Mouse (Mus musculus) hindbrain, embryonic 12.5 days (tissue): ENCODE measurements around the gene Dhx40. TPM values are rescaled to one million over a fixed set of nuclear protein-coding genes. Genes with fewer than 3 reads are reported as not detected.

Source experiments
- ATAC-seq: fragments of 200-750 bp; cut with Nextera tagmentation; 2 replicates; pipeline ENCODE4 v1.8.0; 2017; ENCODE audit warnings: moderate TSS enrichment; ENCODE audit not compliant: low FRiP score
- H3K27ac ChIP-seq: fragments of 300-500 bp; sonication (generic); 2 replicates; pipeline ENCODE4 v1.5.1; 2016; ENCODE audit warnings: mild to moderate bottlenecking
- H3K27me3 ChIP-seq: fragments of 300-500 bp; sonication (generic); 2 replicates; pipeline ENCODE4 v1.6.1; 2016; ENCODE audit warnings: mild to moderate bottlenecking
- H3K36me3 ChIP-seq: fragments of 300-500 bp; sonication (generic); 2 replicates; pipeline ENCODE4 v1.6.1; 2016; ENCODE audit warnings: mild to moderate bottlenecking
- H3K4me1 ChIP-seq: fragments of 300-500 bp; sonication (generic); 2 replicates; pipeline ENCODE4 v1.6.1; 2016
- H3K4me2 ChIP-seq: fragments of 300-500 bp; sonication (generic); replicated peaks from 2 replicates; pipeline ENCODE4 v1.6.1; 2016; ENCODE audit warnings: mild to moderate bottlenecking
- H3K4me3 ChIP-seq: fragments of 300-500 bp; sonication (generic); 2 replicates; pipeline ENCODE4 v1.5.1; 2016; ENCODE audit warnings: mild to moderate bottlenecking
- H3K9ac ChIP-seq: fragments of 300-500 bp; sonication (generic); 2 replicates; pipeline ENCODE4 v1.6.1; 2016; ENCODE audit warnings: mild to moderate bottlenecking, moderate library complexity
- H3K9me3 ChIP-seq: fragments of 300-500 bp; sonication (generic); replicated peaks from 2 replicates; pipeline ENCODE4 v1.6.1; 2016; ENCODE audit warnings: mild to moderate bottlenecking
- WGBS: fragments of 180-500 bp; shearing (Covaris S2); methylation state at CpG from one replicate; pipeline ENCODE4 v1.1.7; 2016; 5-methylcytosine and 5-hydroxymethylcytosine counted together
- polyA plus RNA-seq: library from polyadenylated mRNA; unstranded; fragments of >200 nt; fragmentation: Nextera tagmentation; extraction: Ambion mirVana; gene quantifications from 2 replicates; pipeline ENCODE4 v1.2.1, GENCODE M21; 2016

Gene Dhx40
- polyA plus RNA-seq, 1 experiment from 2014 or later, result 39.0 TPM

- no peaks in the 10 kb centered on the region for H3K9me3 ChIP-seq
- ATAC-seq, result no peak
- no peak overlapping the region for H3K4me3 ChIP-seq
- H3K4me2 ChIP-seq, result no peak overlapping the region
- no peaks in the 10 kb centered on the region for H3K27me3 ChIP-seq
- WGBS, result 92% methylated on average over 1 of the region's 1 CpGs
- peak overlapping the region; percentile 98; the same call in 1 of the 2 replicates for H3K27ac ChIP-seq
- H3K4me1 ChIP-seq, result peaks cover 21% of the 10 kb centered on the region
- H3K36me3 ChIP-seq, result no peaks in the 10 kb centered on the region
- no peak overlapping the region for H3K9ac ChIP-seq
These were observed 48.3 kb downstream of the Dhx40 start for GRCm38 (mm10) chr11:86759226-86759625.

- Histone ChIP-seq H3K4me2 (peak overlapping the region; percentile 80), H3K27me3 (no peaks in the 10 kb centered on the region), H3K4me1 (peaks cover 21% of the 10 kb centered on the region), H3K36me3 (0 out of 2 replicates have a peak, but pooled peaks cover 2% of the 10 kb centered on the region), H3K9me3 (no peaks in the 10 kb centered on the region), H3K4me3 (peak overlapping the region; percentile 94), H3K9ac (peak overlapping the region; percentile 91), H3K27ac (peak overlapping the region; percentile 98)
- 41% methylated on average over 6 of the region's 6 CpGs for WGBS
- ATAC-seq, result no peak
These were observed 49.0 kb downstream of the Dhx40 start for GRCm38 (mm10) chr11:86758559-86758958.

GRCm38 (mm10) chr11:86757480-86758371 is 49.8 kb downstream of the Dhx40 start, which contains the start of gene Cltc:
TSS of gene Cltc (minus strand) at chr11:86757565.
- Histone ChIP-seq H3K27ac (peak within 1 kb of the TSS; percentile 98), H3K27me3 (no peaks in the 10 kb centered on the region), H3K4me3 (peak within 1 kb of the TSS; percentile 94), H3K9me3 (no peaks in the 10 kb centered on the region), H3K4me1 (peaks cover 21% of the 10 kb centered on the region), H3K4me2 (peak within 1 kb of the TSS; percentile 89), H3K36me3 (0 out of 2 replicates have a peak, but pooled peaks cover 6% of the 10 kb centered on the region), H3K9ac (peak within 1 kb of the TSS; percentile 91)
- under 1% methylated on average over 68 of the region's 73 CpGs for WGBS
- ATAC-seq, result peak; percentile 97

- Histone ChIP-seq H3K4me2 (peak overlapping the region; percentile 89), H3K9ac (peak overlapping the region; percentile 90), H3K27me3 (no peaks in the 10 kb centered on the region), H3K4me3 (peak overlapping the region; percentile 94), H3K9me3 (no peaks in the 10 kb centered on the region), H3K36me3 (0 out of 2 replicates have a peak, but pooled peaks cover 6% of the 10 kb centered on the region), H3K27ac (peak overlapping the region; percentile 98), H3K4me1 (peaks cover 21% of the 10 kb centered on the region)
- ATAC-seq, result no peak; the same call in none of the 2 replicates
- under 1% methylated on average over 18 of the region's 18 CpGs for WGBS
These were observed 50.4 kb downstream of the Dhx40 start for GRCm38 (mm10) chr11:86757142-86757479.

- peak overlapping the region; percentile 90 for H3K9ac ChIP-seq
- no peaks in the 10 kb centered on the region for H3K9me3 ChIP-seq
- WGBS, result 4% methylated on average over 31 of the region's 31 CpGs
- H3K4me1 ChIP-seq, result peaks cover 21% of the 10 kb centered on the region
- peak overlapping the region; percentile 94 for H3K4me3 ChIP-seq
- peak overlapping the region; percentile 89 for H3K4me2 ChIP-seq
- peak; percentile 15 for ATAC-seq
- no peaks in the 10 kb centered on the region for H3K27me3 ChIP-seq
- 0 out of 2 replicates have a peak, but pooled peaks cover 6% of the 10 kb centered on the region for H3K36me3 ChIP-seq
- H3K27ac ChIP-seq, result peak overlapping the region; percentile 98
These were observed 51.1 kb downstream of the Dhx40 start for GRCm38 (mm10) chr11:86756156-86757141.

- Histone ChIP-seq H3K36me3 (0 out of 2 replicates have a peak, but pooled peaks cover 6% of the 10 kb centered on the region), H3K27me3 (no peaks in the 10 kb centered on the region), H3K9ac (no peak overlapping the region), H3K4me2 (no peak overlapping the region), H3K4me3 (no peak overlapping the region), H3K27ac (no peak overlapping the region), H3K9me3 (no peaks in the 10 kb centered on the region), H3K4me1 (peaks cover 14% of the 10 kb centered on the region)
- no peak for ATAC-seq
These were observed 55.1 kb downstream of the Dhx40 start for GRCm38 (mm10) chr11:86752404-86752803.

DNA sequence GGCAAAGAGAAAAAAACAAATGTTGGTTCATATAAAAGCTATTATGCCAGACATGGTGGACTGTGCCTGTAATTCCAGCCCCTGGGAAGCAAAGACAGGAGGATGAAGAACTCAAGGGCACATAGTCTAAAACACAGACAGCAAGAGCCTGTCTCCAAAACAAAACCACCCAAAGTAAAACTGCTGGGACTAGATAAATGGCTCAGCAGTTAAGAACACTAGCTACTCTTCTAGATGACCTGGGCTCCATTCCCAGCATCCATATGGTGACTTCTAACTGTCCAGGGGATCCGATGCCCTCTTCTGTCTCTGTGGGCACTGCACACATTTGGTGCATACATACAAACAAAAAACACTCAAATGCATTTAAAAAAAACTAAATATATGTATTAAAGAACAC is 56.5 kb downstream of the Dhx40 start:
- Histone ChIP-seq H3K27ac (no peak overlapping the region), H3K4me2 (no peak overlapping the region), H3K4me3 (no peak overlapping the region), H3K27me3 (no peaks in the 10 kb centered on the region), H3K4me1 (peaks cover 10% of the 10 kb centered on the region), H3K9me3 (no peaks in the 10 kb centered on the region), H3K36me3 (0 out of 2 replicates have a peak, but pooled peaks cover 6% of the 10 kb centered on the region), H3K9ac (no peak overlapping the region)
- WGBS, result 94% methylated on average over 1 of the region's 1 CpGs
- ATAC-seq, result no peak

GRCm38 (mm10) chr11:86749776-86750423 is 57.6 kb downstream of the Dhx40 start:
- no peak for ATAC-seq
- Histone ChIP-seq H3K4me3 (no peak overlapping the region), H3K4me2 (no peak overlapping the region), H3K9me3 (no peaks in the 10 kb centered on the region), H3K4me1 (peaks cover 2% of the 10 kb centered on the region; the same call in 1 of the 2 replicates), H3K36me3 (0 out of 2 replicates have a peak, but pooled peaks cover 6% of the 10 kb centered on the region), H3K27me3 (no peaks in the 10 kb centered on the region), H3K9ac (no peak overlapping the region), H3K27ac (no peak overlapping the region)
- 78% methylated on average over 3 of the region's 3 CpGs for WGBS

DNA sequence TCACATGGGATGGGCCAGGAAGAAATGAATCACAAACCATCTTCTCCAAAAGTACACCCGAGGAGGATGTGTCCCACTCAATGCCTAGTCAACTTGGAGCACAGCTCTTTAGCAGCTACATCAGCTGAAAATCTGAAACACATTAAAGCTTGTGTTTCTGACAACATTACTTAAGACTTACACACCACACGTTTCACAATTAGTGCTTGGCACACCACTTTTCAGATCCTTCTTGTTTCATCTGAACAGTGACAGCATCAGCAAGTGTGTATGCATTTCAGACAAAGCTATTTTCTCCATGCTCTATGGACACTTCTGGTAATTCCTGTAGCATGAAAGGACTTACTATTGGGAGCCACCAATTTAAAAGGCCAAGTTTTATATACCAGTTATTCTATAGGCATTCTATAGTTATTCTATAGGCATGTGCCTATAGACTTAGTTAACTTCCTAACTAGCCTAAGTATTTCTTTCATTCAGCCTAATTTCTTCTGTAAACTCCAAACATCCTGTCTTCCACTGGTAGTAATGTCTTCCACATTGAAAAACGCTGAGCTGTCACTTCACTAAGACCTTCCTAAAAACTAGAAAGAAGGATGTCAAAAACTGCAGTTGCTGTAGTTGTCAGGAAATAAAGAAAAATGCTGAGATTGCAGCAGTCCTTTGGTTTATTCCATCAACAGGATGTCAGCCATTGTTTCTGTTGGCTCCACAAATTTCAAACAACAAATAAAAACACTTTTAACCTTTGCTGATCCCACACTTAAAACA is 61.7 kb downstream of the Dhx40 start:
- no peaks in the 10 kb centered on the region for H3K36me3 ChIP-seq

GRCm38 (mm10) chr11:86742605-86743004 is 64.9 kb downstream of the Dhx40 start:
- Histone ChIP-seq H3K4me2 (no peak overlapping the region), H3K9me3 (no peaks in the 10 kb centered on the region), H3K27ac (no peak overlapping the region), H3K9ac (no peak overlapping the region), H3K27me3 (no peaks in the 10 kb centered on the region), H3K36me3 (no peaks in the 10 kb centered on the region), H3K4me3 (no peak overlapping the region), H3K4me1 (peaks cover 3% of the 10 kb centered on the region)
- no peak for ATAC-seq
- WGBS, result 68% methylated on average over 2 of the region's 2 CpGs

More for the DNA sequence above, 61.7 kb downstream of the Dhx40 start:
- WGBS, result 83% methylated on average over 3 of the region's 3 CpGs
- Histone ChIP-seq H3K4me2 (no peak overlapping the region), H3K4me1 (peaks cover 3% of the 10 kb centered on the region), H3K27me3 (no peaks in the 10 kb centered on the region), H3K27ac (no peak overlapping the region), H3K9me3 (no peaks in the 10 kb centered on the region), H3K9ac (no peak overlapping the region), H3K4me3 (no peak overlapping the region)
- ATAC-seq, result no peak

GRCm38 (mm10) chr11:86741505-86741904 is 66.0 kb downstream of the Dhx40 start:
- 99% methylated on average over 5 of the region's 5 CpGs for WGBS
- no peak overlapping the region for H3K4me3 ChIP-seq
- no peaks in the 10 kb centered on the region for H3K9me3 ChIP-seq
- H3K27me3 ChIP-seq, result no peaks in the 10 kb centered on the region
- no peak overlapping the region for H3K27ac ChIP-seq
- no peak for ATAC-seq
- no peak overlapping the region for H3K9ac ChIP-seq
- no peaks in the 10 kb centered on the region for H3K36me3 ChIP-seq
- H3K4me2 ChIP-seq, result no peak overlapping the region
- peaks cover 3% of the 10 kb centered on the region for H3K4me1 ChIP-seq
